Mouse (Mus musculus) hindbrain, embryonic 11.5 days (tissue): ENCODE data around the gene Slx4. TPM values are rescaled to one million over a fixed set of nuclear protein-coding genes. Genes with fewer than 3 reads are reported as not detected.
"Not testable (repeated sequence)": the region's sequence is repeated elsewhere in the genome, so short reads cannot be mapped to it uniquely, and the experiment has no call there.

ENCODE experiments used
- ATAC-seq: fragments of 200-750 bp; cut with Nextera tagmentation; 2 replicates; pipeline ENCODE4 v1.8.0; 2017; ENCODE audit warnings: mild to moderate bottlenecking, moderate TSS enrichment, moderate library complexity; ENCODE audit not compliant: low FRiP score
- DNase-seq: peaks from one replicate; pipeline ENCODE4 v3.0.0-alpha.2; 2015; ENCODE audit warnings: low spot score
- H3K27ac ChIP-seq: fragments of 300-500 bp; sonication (generic); 2 replicates; pipeline ENCODE4 v1.5.1; 2014; ENCODE audit warnings: mild to moderate bottlenecking, low read depth, low read length
- H3K27me3 ChIP-seq: fragments of 300-500 bp; sonication (generic); 2 replicates; pipeline ENCODE4 v1.6.1; 2014; ENCODE audit warnings: mild to moderate bottlenecking, low read length, moderate library complexity, mixed read lengths; ENCODE audit not compliant: control insufficient read depth, insufficient read depth
- H3K36me3 ChIP-seq: fragments of 300-500 bp; sonication (generic); 2 replicates; pipeline ENCODE4 v1.6.1; 2014; ENCODE audit warnings: mild to moderate bottlenecking, low read length, moderate library complexity, mixed read lengths; ENCODE audit not compliant: control insufficient read depth, insufficient read depth
- H3K4me1 ChIP-seq: fragments of 300-500 bp; sonication (generic); replicated peaks from 2 replicates; pipeline ENCODE4 v1.6.1; 2014; ENCODE audit warnings: low read length, mixed read lengths; ENCODE audit not compliant: control insufficient read depth, insufficient read depth
- H3K4me2 ChIP-seq: fragments of 300-500 bp; sonication (generic); replicated peaks from 2 replicates; pipeline ENCODE4 v1.6.1; 2014; ENCODE audit warnings: mild to moderate bottlenecking, low read depth, low read length
- H3K4me3 ChIP-seq: fragments of 300-500 bp; sonication (generic); 2 replicates; pipeline ENCODE4 v1.5.1; 2014; ENCODE audit warnings: low read depth, low read length
- H3K9ac ChIP-seq: fragments of 300-500 bp; sonication (generic); 2 replicates; pipeline ENCODE4 v1.6.1; 2014; ENCODE audit warnings: low read depth, low read length
- H3K9me3 ChIP-seq: fragments of 300-500 bp; sonication (generic); 2 replicates; pipeline ENCODE4 v1.6.1; 2016; ENCODE audit warnings: low read length; ENCODE audit not compliant: control insufficient read depth
- WGBS: fragments of 180-500 bp; shearing (Covaris S2); extraction: QIAGEN DNeasy Blood & Tissue Kit; methylation state at CpG from one replicate; pipeline ENCODE4 v1.1.7; 2014; 5-methylcytosine and 5-hydroxymethylcytosine counted together
- polyA plus RNA-seq: library from polyadenylated mRNA; unstranded; fragments of >200 nt; fragmentation: Nextera tagmentation; extraction: Ambion mirVana; gene quantifications from 2 replicates; pipeline ENCODE4 v1.2.1, GENCODE M21; 2014

Slx4 gene
- polyA plus RNA-seq, 1 experiment from 2014 or later = 28.2 TPM

DNA sequence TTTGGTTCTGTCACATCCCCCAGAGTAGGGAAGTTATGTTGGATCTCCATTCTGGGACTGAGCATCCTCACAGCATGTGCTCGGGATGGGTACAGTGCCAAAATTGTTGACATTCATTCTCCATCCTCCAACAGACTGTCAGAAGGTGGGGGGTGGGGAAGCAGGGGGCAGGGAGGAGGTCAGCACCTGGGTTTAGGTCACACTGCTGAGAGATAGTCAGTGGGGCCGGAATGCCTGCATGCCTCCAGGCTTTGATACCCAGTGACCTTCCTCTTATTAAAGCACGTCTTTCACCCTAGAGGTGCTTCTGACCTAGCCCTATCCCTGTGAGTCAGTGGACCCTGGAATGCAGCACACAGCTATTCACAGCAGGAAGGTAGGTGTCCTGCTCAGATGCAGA is 26.9 kb downstream of the Slx4 start:
- H3K27me3 ChIP-seq = no peaks in the 10 kb centered on the region
- no peak overlapping the region for H3K27ac ChIP-seq
- no peak overlapping the region for H3K9ac ChIP-seq
- no peak overlapping the region for H3K4me2 ChIP-seq
- no peak for ATAC-seq
- H3K4me1 ChIP-seq = no peaks in the 10 kb centered on the region
- DNase-seq = no peak
- H3K4me3 ChIP-seq = no peak overlapping the region
- peaks cover 7% of the 10 kb centered on the region; the same call in 1 of the 2 replicates for H3K36me3 ChIP-seq
- H3K9me3 ChIP-seq = no peaks in the 10 kb centered on the region
- WGBS = 48% methylated on average over 3 of the region's 3 CpGs

DNA sequence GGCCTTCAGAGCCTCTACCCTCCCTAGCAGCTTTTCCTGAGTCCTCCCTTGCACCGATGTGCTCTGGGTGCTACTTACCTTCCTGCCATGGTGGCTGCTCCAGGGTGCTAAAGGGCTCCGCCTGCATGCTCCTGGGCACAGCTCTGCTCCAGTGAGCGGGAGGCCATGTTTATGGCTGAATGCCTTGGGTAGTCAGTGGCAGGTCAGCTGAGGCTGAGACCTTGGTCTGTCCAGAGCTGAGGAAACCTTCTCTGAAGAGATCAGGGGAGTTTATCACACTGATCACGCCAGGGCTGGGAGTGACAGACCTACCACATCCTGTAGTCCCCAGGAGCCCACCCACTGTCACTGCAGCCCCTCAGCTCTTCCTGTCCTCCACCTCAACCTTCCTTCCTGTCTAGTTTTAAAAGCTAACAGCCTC is 27.3 kb downstream of the Slx4 start, which contains the start of gene Nlrc3:
TSS of gene Nlrc3 (minus strand) at position 382 of the 421 bp plus-strand sequence.
- no peak within 1 kb of the TSS for H3K27ac ChIP-seq
- WGBS = 72% methylated on average over 4 of the region's 4 CpGs
- ATAC-seq = no peak
- no peaks in the 10 kb centered on the region for H3K4me1 ChIP-seq
- no peak within 1 kb of the TSS for H3K9ac ChIP-seq
- no peaks in the 10 kb centered on the region for H3K9me3 ChIP-seq
- DNase-seq = no peak
- H3K36me3 ChIP-seq = peaks cover 7% of the 10 kb centered on the region; the same call in 1 of the 2 replicates
- H3K4me3 ChIP-seq = no peak within 1 kb of the TSS
- H3K27me3 ChIP-seq = no peaks in the 10 kb centered on the region
- H3K4me2 ChIP-seq = no peak within 1 kb of the TSS

DNA sequence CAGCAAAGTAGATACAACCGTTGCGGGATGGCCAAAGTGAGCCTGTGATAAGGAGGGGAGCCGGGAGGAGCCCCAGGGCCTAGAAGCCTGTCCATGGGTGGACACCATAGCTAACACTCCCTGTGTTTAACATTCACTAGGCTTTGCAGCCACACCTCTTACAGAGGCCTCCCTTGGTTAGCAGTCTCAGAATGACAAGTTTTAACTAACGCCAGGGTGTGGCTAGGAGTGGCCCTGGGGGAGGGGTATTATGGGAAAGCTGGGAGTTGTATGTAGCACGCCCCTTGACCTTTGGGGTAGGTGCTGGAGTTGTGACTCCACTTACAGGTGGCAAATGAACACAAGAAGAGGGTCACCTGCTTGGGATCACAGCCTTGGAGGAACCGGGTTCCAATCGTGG is 27.9 kb downstream of the Slx4 start:
- no peaks in the 10 kb centered on the region for H3K9me3 ChIP-seq
- ATAC-seq (no peak), DNase-seq (no peak)
- H3K9ac ChIP-seq = no peak overlapping the region
- peaks cover 7% of the 10 kb centered on the region; the same call in 1 of the 2 replicates for H3K36me3 ChIP-seq
- no peak overlapping the region for H3K4me2 ChIP-seq
- no peak overlapping the region for H3K27ac ChIP-seq
- H3K27me3 ChIP-seq = no peaks in the 10 kb centered on the region
- H3K4me1 ChIP-seq = no peaks in the 10 kb centered on the region
- WGBS = 86% methylated on average over 7 of the region's 7 CpGs
- H3K4me3 ChIP-seq = no peak overlapping the region

DNA sequence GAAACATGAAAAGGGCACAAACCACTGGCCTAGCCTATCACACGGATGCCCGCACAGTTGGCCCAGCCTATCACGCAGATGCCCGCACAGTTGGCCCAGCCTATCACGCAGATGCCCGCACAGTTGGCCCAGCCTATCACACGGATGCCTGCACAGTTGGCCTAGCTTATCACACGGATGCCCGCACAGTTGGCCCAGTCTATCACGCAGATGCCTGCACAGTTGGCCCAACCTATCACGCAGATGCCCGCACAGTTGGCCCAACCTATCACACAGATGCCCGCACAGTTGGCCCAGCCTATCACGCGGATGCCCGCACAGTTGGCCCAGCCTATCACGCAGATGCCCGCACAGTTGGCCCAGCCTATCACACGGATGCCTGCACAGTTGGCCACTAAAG is 29.1 kb downstream of the Slx4 start:
- not testable (repeated sequence) for H3K36me3 ChIP-seq, H3K4me2 ChIP-seq, H3K27me3 ChIP-seq, H3K4me1 ChIP-seq, H3K9me3 ChIP-seq, H3K9ac ChIP-seq, H3K4me3 ChIP-seq, DNase-seq, ATAC-seq, H3K27ac ChIP-seq
- 92% methylated on average over 19 of the region's 19 CpGs for WGBS

- no peaks in the 10 kb centered on the region for H3K9me3 ChIP-seq
- H3K27me3 ChIP-seq = no peaks in the 10 kb centered on the region
- no peak for ATAC-seq
- H3K9ac ChIP-seq = no peak overlapping the region
- no peaks in the 10 kb centered on the region for H3K4me1 ChIP-seq
- 79% methylated on average over 3 of the region's 3 CpGs for WGBS
- no peak overlapping the region for H3K4me3 ChIP-seq
- no peak overlapping the region for H3K4me2 ChIP-seq
- H3K27ac ChIP-seq = no peak overlapping the region
- DNase-seq = no peak
- no peaks in the 10 kb centered on the region for H3K36me3 ChIP-seq
These were observed 38.0 kb downstream of the Slx4 start for GRCm38 (mm10) chr16:3965534-3965933.

DNA sequence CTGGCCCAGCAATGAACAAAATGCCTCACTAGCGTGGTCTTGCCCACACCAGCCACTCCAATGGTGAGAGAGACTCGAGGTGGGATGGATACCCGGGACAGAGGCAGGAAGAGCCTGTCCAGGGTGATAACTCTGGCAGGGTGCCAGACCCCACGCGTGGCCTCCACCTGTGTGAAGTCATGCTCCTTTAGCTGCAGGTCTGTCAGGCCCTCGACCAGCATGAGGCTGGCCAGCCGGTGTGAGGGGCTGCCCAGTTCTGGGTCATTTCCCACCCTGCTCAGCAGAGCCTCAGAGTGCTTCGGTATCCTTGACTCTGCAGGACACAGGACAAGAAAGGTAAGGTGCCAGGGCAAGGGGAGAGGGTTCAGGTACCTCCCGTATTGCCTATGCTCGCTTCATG is 38.6 kb downstream of the Slx4 start:
- no peaks in the 10 kb centered on the region for H3K36me3 ChIP-seq
- ATAC-seq = no peak
- no peak overlapping the region for H3K4me2 ChIP-seq
- H3K4me3 ChIP-seq = no peak overlapping the region
- H3K9me3 ChIP-seq = no peaks in the 10 kb centered on the region
- 83% methylated on average over 10 of the region's 10 CpGs for WGBS
- DNase-seq = no peak
- H3K27ac ChIP-seq = no peak overlapping the region
- H3K4me1 ChIP-seq = no peaks in the 10 kb centered on the region
- H3K9ac ChIP-seq = no peak overlapping the region
- no peaks in the 10 kb centered on the region for H3K27me3 ChIP-seq

DNA sequence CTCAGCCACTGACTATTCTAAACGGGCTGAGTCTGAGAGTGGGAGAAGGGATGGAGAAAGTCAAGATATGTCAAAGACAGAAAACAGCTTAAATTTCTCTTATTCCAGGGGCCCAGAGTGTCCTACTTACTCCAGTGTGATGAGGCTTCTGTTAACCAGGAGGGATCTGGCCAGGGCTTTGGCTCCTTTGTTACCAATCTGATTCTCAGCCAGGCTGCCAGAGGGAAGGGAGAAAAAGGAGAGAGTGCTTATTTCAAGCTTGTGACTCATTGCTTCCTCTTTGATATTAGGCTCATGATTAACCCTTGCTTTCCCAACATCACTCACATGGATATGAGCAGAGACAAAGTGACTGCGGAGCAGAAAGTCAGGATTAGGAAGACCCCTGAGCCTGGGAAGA is 44.3 kb downstream of the Slx4 start:
- WGBS = 87% methylated on average over 2 of the region's 2 CpGs
- Histone ChIP-seq H3K4me2 (no peak overlapping the region), H3K27me3 (no peaks in the 10 kb centered on the region), H3K4me1 (no peaks in the 10 kb centered on the region), H3K9ac (no peak overlapping the region), H3K36me3 (no peaks in the 10 kb centered on the region), H3K27ac (no peak overlapping the region), H3K4me3 (no peak overlapping the region), H3K9me3 (no peaks in the 10 kb centered on the region)
- ATAC-seq = no peak
- no peak for DNase-seq

GRCm38 (mm10) chr16:3956369-3956768 is 47.2 kb downstream of the Slx4 start:
- H3K27ac ChIP-seq = no peak overlapping the region
- H3K27me3 ChIP-seq = no peaks in the 10 kb centered on the region
- DNase-seq (no peak), ATAC-seq (no peak)
- 86% methylated on average over 6 of the region's 6 CpGs for WGBS
- no peaks in the 10 kb centered on the region for H3K9me3 ChIP-seq
- no peak overlapping the region for H3K4me2 ChIP-seq
- H3K4me3 ChIP-seq = no peak overlapping the region
- H3K9ac ChIP-seq = no peak overlapping the region
- no peaks in the 10 kb centered on the region for H3K4me1 ChIP-seq
- no peaks in the 10 kb centered on the region for H3K36me3 ChIP-seq

DNA sequence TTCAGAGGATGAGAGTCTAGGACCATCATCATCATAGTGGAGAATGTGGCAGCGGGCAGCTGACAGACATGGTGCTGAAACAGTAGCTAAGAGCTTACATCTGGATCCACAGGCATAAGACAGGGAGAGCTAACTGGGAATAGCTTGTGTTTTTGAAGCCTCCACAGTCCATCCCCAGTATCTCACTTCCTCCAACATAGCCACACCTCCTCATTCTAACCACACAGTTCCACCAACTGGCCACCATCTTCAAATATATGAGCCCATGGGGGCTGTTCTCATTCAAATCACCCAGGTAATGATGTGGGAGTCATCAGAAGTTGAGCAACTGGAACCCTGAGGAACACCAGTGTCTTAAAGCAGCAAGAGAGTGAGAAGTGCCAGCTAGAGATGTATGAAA is 52.4 kb downstream of the Slx4 start:
- Histone ChIP-seq H3K27me3 (no peaks in the 10 kb centered on the region), H3K27ac (no peak overlapping the region), H3K4me3 (no peak overlapping the region), H3K36me3 (no peaks in the 10 kb centered on the region), H3K4me2 (no peak overlapping the region), H3K9ac (no peak overlapping the region), H3K9me3 (no peaks in the 10 kb centered on the region), H3K4me1 (no peaks in the 10 kb centered on the region)
- DNase-seq (no peak), ATAC-seq (no peak)
- 88% methylated on average over 1 of the region's 1 CpGs for WGBS
